ENCODE assay signal across 8 mouse cellular contexts in genomic region chr14:18330789-18331692, GRCm38 (mm10). TPM values are rescaled to one million over a fixed set of nuclear protein-coding genes. Genes with fewer than 3 reads are reported as not detected.
DNase-seq lines count a peak whose midpoint lies in the region; ATAC-seq and TF ChIP-seq lines count a peak whose summit lies in the region.

No protein-coding gene starts in this region.

- CTCF ChIA-PET in Patski (lab: Charles Lee), result no interaction called here

- H3K27ac ChIP-seq in kidney, postnatal 0 days, result peak overlapping the region; percentile 89
- H3K27ac ChIP-seq in liver, embryonic 15.5 days (replicated peaks), result no peak overlapping the region; the same call in 1 of the 2 replicates
- peak overlapping the region; percentile 75 for H3K27ac ChIP-seq in neural tube, embryonic 11.5 days (ENCODE audit: low read depth, low read length)
- H3K27ac ChIP-seq in testis, adult 2 months (ENCODE audit: control insufficient read depth, insufficient read depth, low read depth, low read length), result peak overlapping the region; percentile 64

- WGBS in kidney, postnatal 0 days, result 1% methylated on average over 48 of the region's 99 CpGs
- WGBS in liver, embryonic 15.5 days (ENCODE audit: insufficient replicate concordance), result under 1% methylated on average over 88 of the region's 99 CpGs
- WGBS in neural tube, embryonic 11.5 days, result under 1% methylated on average over 36 of the region's 99 CpGs

- peaks cover 16% of the 10 kb centered on the region for H3K4me1 ChIP-seq in kidney, postnatal 0 days (replicated peaks; ENCODE audit: insufficient read depth, low read length)
- H3K4me1 ChIP-seq in liver, embryonic 15.5 days (replicated peaks), result peaks cover 21% of the 10 kb centered on the region
- H3K4me1 ChIP-seq in neural tube, embryonic 11.5 days (ENCODE audit: control insufficient read depth, insufficient read depth, low read length), result peaks cover 5% of the 10 kb centered on the region
- peaks cover 11% of the 10 kb centered on the region for H3K4me1 ChIP-seq in testis, adult 2 months (ENCODE audit: control insufficient read depth, insufficient read depth, low read length)

- no peaks in the 10 kb centered on the region for H3K9me3 ChIP-seq in kidney, postnatal 0 days (replicated peaks; ENCODE audit: low read length)
- H3K9me3 ChIP-seq in liver, embryonic 15.5 days (replicated peaks), result no peaks in the 10 kb centered on the region
- no peaks in the 10 kb centered on the region for H3K9me3 ChIP-seq in neural tube, embryonic 11.5 days (ENCODE audit: control insufficient read depth, low read length)

- in situ Hi-C loops in Patski (cut with MboI; ENCODE audit: low pct_unique_long_range_greater_than_20kb), result loop anchor here (5.0 kb wide), 1 partner anchor 49 kb away; no protein-coding TSS in a partner anchor

- H3K4me2 ChIP-seq in kidney, postnatal 0 days (ENCODE audit: low read length), result peak overlapping the region; percentile 93
- H3K4me2 ChIP-seq in liver, embryonic 15.5 days, result peak overlapping the region; percentile 90
- H3K4me2 ChIP-seq in neural tube, embryonic 11.5 days (ENCODE audit: low read depth), result peak overlapping the region; percentile 60

- no peaks in the 10 kb centered on the region for H3K36me3 ChIP-seq in kidney, postnatal 0 days (ENCODE audit: insufficient read depth, low read length)
- no peaks in the 10 kb centered on the region for H3K36me3 ChIP-seq in liver, embryonic 15.5 days (replicated peaks)
- no peaks in the 10 kb centered on the region; the same call in 1 of the 2 replicates for H3K36me3 ChIP-seq in neural tube, embryonic 11.5 days (ENCODE audit: control insufficient read depth, insufficient read depth, low read length)
- H3K36me3 ChIP-seq in testis, adult 2 months (ENCODE audit: control insufficient read depth, insufficient read depth, low read length), result no peaks in the 10 kb centered on the region

- H3K4me3 ChIP-seq in kidney, postnatal 0 days (replicated peaks; ENCODE audit: low read depth, low read length), result peak overlapping the region; percentile 90
- H3K4me3 ChIP-seq in liver, embryonic 15.5 days (replicated peaks), result peak overlapping the region; percentile 73
- H3K4me3 ChIP-seq in neural tube, embryonic 11.5 days (ENCODE audit: low read depth, low read length), result peak overlapping the region; percentile 76
- peak overlapping the region; percentile 89 for H3K4me3 ChIP-seq in testis, adult 2 months (ENCODE audit: control insufficient read depth, low read depth, low read length)

- POLR2A ChIA-PET in Patski (lab: Charles Lee), result no interaction called here

- TF ChIP-seq CTCF in Patski (IDR thresholded peaks at IDR 0.05), result no peak
- no peak for TF ChIP-seq CTCF in kidney, postnatal 0 days (IDR thresholded peaks at IDR 0.05; ENCODE audit: low read depth)
- TF ChIP-seq CTCF in testis, adult 2 months (IDR thresholded peaks at IDR 0.05; ENCODE audit: control insufficient read depth, insufficient read depth, insufficient replicate concordance, low read depth, low read length), result no peak

- H3K9ac ChIP-seq in kidney, postnatal 0 days (ENCODE audit: low read depth, low read length), result peak overlapping the region; percentile 98
- peak overlapping the region; percentile 74 for H3K9ac ChIP-seq in liver, embryonic 15.5 days
- peak overlapping the region; percentile 98 for H3K9ac ChIP-seq in neural tube, embryonic 11.5 days (ENCODE audit: low read length)

- ATAC-seq in Patski, result peak; percentile 61
- ATAC-seq in kidney, postnatal 0 days (replicated peaks; ENCODE audit: low FRiP score, low read depth), result no peak; the same call in none of the 2 replicates
- ATAC-seq in liver, embryonic 15.5 days (ENCODE audit: insufficient read depth), result peak; percentile 67
- peak; percentile 54 for ATAC-seq in neural tube, embryonic 11.5 days (ENCODE audit: insufficient read depth, low FRiP score, low TSS enrichment)

- DNase-seq in 3134 (ENCODE audit: extremely low read depth, insufficient read length, low spot score) (peak; percentile 53), Patski (ENCODE audit: low read depth, low spot score) (no peak)
- peak; percentile 19 for DNase-seq in embryo, embryonic 11.5 days (ENCODE audit: low read depth, low spot score)
- DNase-seq in heart, adult 9 months (ENCODE audit: low spot score in 2 of 2), result peak; percentile 14 to 29
- DNase-seq in kidney, postnatal 0 days (ENCODE audit: low spot score), result peak; percentile 74
- DNase-seq in neural tube, embryonic 11.5 days (ENCODE audit: low spot score), result peak; percentile 54

- TF ChIP-seq POLR2A in testis, adult 2 months (IDR thresholded peaks at IDR 0.05; ENCODE audit: control insufficient read depth, low read depth, low read length), result no peak

- H3K27me3 ChIP-seq in Patski, result no peaks in the 10 kb centered on the region
- H3K27me3 ChIP-seq in kidney, postnatal 0 days (ENCODE audit: insufficient read depth, low read length), result no peaks in the 10 kb centered on the region
- peaks cover 8% of the 10 kb centered on the region for H3K27me3 ChIP-seq in liver, embryonic 15.5 days
- H3K27me3 ChIP-seq in neural tube, embryonic 11.5 days (ENCODE audit: control insufficient read depth, insufficient read depth, low read length), result no peaks in the 10 kb centered on the region
- no peaks in the 10 kb centered on the region for H3K27me3 ChIP-seq in testis, adult 2 months (ENCODE audit: control insufficient read depth, insufficient read depth, low read length)

RNA-seq across cellular contexts. Expression of gene Ube2e1, which starts 0.6 kb away (rescaled TPM):
- polyA plus RNA-seq in Patski (2021), result 124 TPM
- 118 and 122 TPM in 2 replicates for polyA plus RNA-seq in kidney, postnatal 0 days (2015; fragmentation: Nextera tagmentation; extraction: Ambion mirVana)
- 27.7 and 31.7 TPM in 2 replicates for polyA plus RNA-seq in liver, embryonic 15.5 days (2015; fragmentation: Nextera tagmentation; extraction: Ambion mirVana)
- polyA plus RNA-seq in neural tube, embryonic 11.5 days (2014; fragmentation: Nextera tagmentation; extraction: Ambion mirVana), result 64.2 and 71.9 TPM in 2 replicates
- 19.4 and 27.3 TPM in 2 replicates for polyA plus RNA-seq in testis, adult 2 months (2012; rRNA removed)

RNA-seq across cellular contexts. Expression of gene Rpl15, which starts 59.9 kb away (rescaled TPM):
- 273 TPM for polyA plus RNA-seq in Patski (2021)
- 472 and 558 TPM in 2 replicates for polyA plus RNA-seq in kidney, postnatal 0 days (2015; fragmentation: Nextera tagmentation; extraction: Ambion mirVana)
- 195 and 231 TPM in 2 replicates for polyA plus RNA-seq in liver, embryonic 15.5 days (2015; fragmentation: Nextera tagmentation; extraction: Ambion mirVana)
- 393 and 397 TPM in 2 replicates for polyA plus RNA-seq in neural tube, embryonic 11.5 days (2014; fragmentation: Nextera tagmentation; extraction: Ambion mirVana)
- polyA plus RNA-seq in testis, adult 2 months (2012; rRNA removed), result 109 and 123 TPM in 2 replicates
